Comparison of ENCODE assay signal across 8 mouse cellular contexts in genomic region chr9:103110727-103111501, GRCm38 (mm10). TPM values are rescaled to one million over a fixed set of nuclear protein-coding genes. Genes with fewer than 3 reads are reported as not detected.
A peak's percentile ranks its signal among the peaks of the same experiment; 100 is the strongest.
DNase-seq lines count a peak whose midpoint lies in the region; ATAC-seq lines count a peak whose summit lies in the region.

No protein-coding gene starts in this region.

- no peak for DNase-seq in kidney, postnatal 36 days
- DNase-seq in limb, embryonic 11.5 days (ENCODE audit: low spot score): peak; percentile 36
- no peak for DNase-seq in left cerebral cortex, postnatal 25 days (ENCODE audit: low spot score in 2 of 2)
- no peak for DNase-seq in cerebellum, adult 18-20 months

- H3K27ac ChIP-seq in kidney, embryonic 14.5 days (ENCODE audit: low read depth, low read length): no peak overlapping the region
- no peak overlapping the region for H3K27ac ChIP-seq in embryonic facial prominence, embryonic 13.5 days
- no peak overlapping the region for H3K27ac ChIP-seq in limb, embryonic 11.5 days (replicated peaks; ENCODE audit: low read depth, low read length)
- peak overlapping the region; percentile 95 for H3K27ac ChIP-seq in midbrain, embryonic 16.5 days (ENCODE audit: low read length)

- intact Hi-C loops in left cerebral cortex, postnatal 25 days (cut with DNase I): loop anchor here (1.0 kb wide), 1 partner anchor 23 kb away; no protein-coding TSS in a partner anchor

- peaks cover 13% of the 10 kb centered on the region; the same call in 1 of the 2 replicates for H3K4me1 ChIP-seq in kidney, embryonic 14.5 days (ENCODE audit: control insufficient read depth, insufficient read depth, low read length)
- H3K4me1 ChIP-seq in embryonic facial prominence, embryonic 13.5 days: peaks cover 26% of the 10 kb centered on the region
- H3K4me1 ChIP-seq in limb, embryonic 11.5 days (ENCODE audit: control insufficient read depth, insufficient read depth, low read length): peaks cover 15% of the 10 kb centered on the region
- peaks cover 36% of the 10 kb centered on the region for H3K4me1 ChIP-seq in midbrain, embryonic 16.5 days (ENCODE audit: control insufficient read depth, insufficient read depth, low read length)

- 20% methylated on average over 18 of the region's 18 CpGs for WGBS in kidney, embryonic 14.5 days
- 18% methylated on average over 18 of the region's 18 CpGs for WGBS in embryonic facial prominence, embryonic 13.5 days
- 16% methylated on average over 18 of the region's 18 CpGs for WGBS in limb, embryonic 11.5 days
- WGBS in midbrain, embryonic 16.5 days: 19% methylated on average over 18 of the region's 18 CpGs

- peak overlapping the region; percentile 62 for H3K4me3 ChIP-seq in kidney, embryonic 14.5 days (ENCODE audit: low read length)
- H3K4me3 ChIP-seq in embryonic facial prominence, embryonic 13.5 days: peak overlapping the region; percentile 71
- peak overlapping the region; percentile 45 for H3K4me3 ChIP-seq in limb, embryonic 11.5 days (ENCODE audit: low read depth, low read length)
- H3K4me3 ChIP-seq in midbrain, embryonic 16.5 days (ENCODE audit: low read depth, low read length): peak overlapping the region; percentile 89

- H3K4me2 ChIP-seq in kidney, embryonic 14.5 days (replicated peaks; ENCODE audit: low read depth, low read length): peak overlapping the region; percentile 99
- peak overlapping the region; percentile 88 for H3K4me2 ChIP-seq in embryonic facial prominence, embryonic 13.5 days
- peak overlapping the region; percentile 90 for H3K4me2 ChIP-seq in limb, embryonic 11.5 days (ENCODE audit: low read depth, severe bottlenecking)
- H3K4me2 ChIP-seq in midbrain, embryonic 16.5 days (ENCODE audit: low read length): peak overlapping the region; percentile 76

- no peaks in the 10 kb centered on the region for H3K9me3 ChIP-seq in kidney, embryonic 14.5 days (ENCODE audit: control insufficient read depth, low read length)
- H3K9me3 ChIP-seq in embryonic facial prominence, embryonic 13.5 days: no peaks in the 10 kb centered on the region
- no peaks in the 10 kb centered on the region for H3K9me3 ChIP-seq in limb, embryonic 11.5 days (ENCODE audit: control insufficient read depth, low read length)
- H3K9me3 ChIP-seq in midbrain, embryonic 16.5 days (replicated peaks; ENCODE audit: control insufficient read depth, low read length, poor library complexity, severe bottlenecking): no peaks in the 10 kb centered on the region

- no peak for ATAC-seq in kidney, embryonic 14.5 days (ENCODE audit: low FRiP score, low TSS enrichment)
- ATAC-seq in embryonic facial prominence, embryonic 13.5 days (ENCODE audit: insufficient number of reproducible peaks, insufficient read depth, low FRiP score, low TSS enrichment, low read depth): no peak
- no peak for ATAC-seq in limb, embryonic 11.5 days (ENCODE audit: insufficient number of reproducible peaks, low FRiP score, low TSS enrichment, low read depth)
- peak; percentile 42 for ATAC-seq in midbrain, embryonic 16.5 days
- no peak for ATAC-seq in frontal cortex, adult (ENCODE audit: low TSS enrichment)

- peaks cover 50% of the 10 kb centered on the region for H3K27me3 ChIP-seq in kidney, embryonic 14.5 days (ENCODE audit: control insufficient read depth, insufficient read depth, low read length)
- H3K27me3 ChIP-seq in embryonic facial prominence, embryonic 13.5 days: peaks cover 54% of the 10 kb centered on the region
- peaks cover 32% of the 10 kb centered on the region for H3K27me3 ChIP-seq in limb, embryonic 11.5 days (ENCODE audit: control insufficient read depth, insufficient read depth, low read length)
- H3K27me3 ChIP-seq in midbrain, embryonic 16.5 days (ENCODE audit: control insufficient read depth, insufficient read depth, low read depth, low read length): no peaks in the 10 kb centered on the region

- no peaks in the 10 kb centered on the region for H3K36me3 ChIP-seq in kidney, embryonic 14.5 days (ENCODE audit: control insufficient read depth, insufficient read depth, low read length)
- H3K36me3 ChIP-seq in embryonic facial prominence, embryonic 13.5 days: no peaks in the 10 kb centered on the region
- no peaks in the 10 kb centered on the region for H3K36me3 ChIP-seq in limb, embryonic 11.5 days (ENCODE audit: control insufficient read depth, insufficient read depth, low read length)
- no peaks in the 10 kb centered on the region for H3K36me3 ChIP-seq in midbrain, embryonic 16.5 days (ENCODE audit: control insufficient read depth, insufficient read depth, low read length)

- H3K9ac ChIP-seq in kidney, embryonic 14.5 days (ENCODE audit: low read depth, low read length): peak overlapping the region; percentile 71
- peak overlapping the region; percentile 79 for H3K9ac ChIP-seq in embryonic facial prominence, embryonic 13.5 days
- H3K9ac ChIP-seq in limb, embryonic 11.5 days (ENCODE audit: low read length): peak overlapping the region; percentile 64
- peak overlapping the region; percentile 97 for H3K9ac ChIP-seq in midbrain, embryonic 16.5 days (ENCODE audit: low read depth, low read length)

RNA-seq across cellular contexts. Expression of gene Rab6b, which starts 0.7 kb away (rescaled TPM):
- polyA plus RNA-seq in kidney, embryonic 14.5 days (2014; fragmentation: Nextera tagmentation; extraction: Ambion mirVana): 3.1 and 3.5 TPM in 2 replicates
- 7.7 and 8.1 TPM in 2 replicates for polyA plus RNA-seq in embryonic facial prominence, embryonic 13.5 days (2015; fragmentation: Nextera tagmentation; extraction: Ambion mirVana)
- 0.87 and 1.9 TPM in 2 replicates for polyA plus RNA-seq in limb, embryonic 11.5 days (2014; fragmentation: Nextera tagmentation; extraction: Ambion mirVana)
- polyA plus RNA-seq in midbrain, embryonic 16.5 days (2015; fragmentation: Nextera tagmentation; extraction: Ambion mirVana): 108 and 126 TPM in 2 replicates
- total RNA-seq in left cerebral cortex, postnatal 25 days (2021): 100 to 1,000 TPM; 629 to 631 TPM

Comparison
In these comparisons a context has a peak if more than half of its experiments do, and no peak if none do; other contexts are left out.
1. RNA of gene Rab6b, which starts 0.7 kb away (polyA plus RNA-seq): 108 to 126 TPM in midbrain, embryonic 16.5 days; 7.7 to 8.1 TPM in embryonic facial prominence, embryonic 13.5 days, 3.1 to 3.5 TPM in kidney, embryonic 14.5 days and 0.87 to 1.9 TPM in limb, embryonic 11.5 days; every median in the first group is over 10 times any median in the second.
2. Peak in every context shown above with its lines, with median percentiles within 50 percentile points of each other: H3K4me2 ChIP-seq, H3K4me3 ChIP-seq and H3K9ac ChIP-seq.